Mouse (Mus musculus): ENCODE data around the gene Rtl8b.
"Not testable (repeated sequence)": the region's sequence is repeated elsewhere in the genome, so short reads cannot be mapped to it uniquely, and the experiment has no call there.

DNA sequence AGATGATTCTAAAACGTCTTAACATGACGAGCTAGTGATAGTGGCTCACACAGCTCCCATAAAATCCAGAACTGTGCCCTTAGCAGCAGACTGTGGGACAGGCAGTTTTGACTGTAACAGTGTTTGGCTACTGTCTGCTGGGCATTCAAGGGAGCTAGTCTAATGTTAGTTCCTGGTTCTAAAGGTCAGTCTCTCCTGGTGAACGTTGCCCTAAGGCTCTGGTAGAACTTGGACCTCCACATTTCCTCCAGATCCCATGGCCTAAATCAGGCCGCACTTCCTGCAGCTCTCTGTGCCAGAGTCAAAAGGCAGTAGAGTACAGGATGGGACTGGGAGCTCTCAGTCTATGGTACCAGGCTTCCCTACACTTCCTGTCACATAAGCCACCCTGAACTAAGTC is 14.5 kb upstream of the Rtl8b start:
- TF ChIP-seq CTCF (IDR thresholded peaks at IDR 0.05; ENCODE audit: extremely low read depth, insufficient read depth, insufficient read length, insufficient replicate concordance); POLR2A (IDR thresholded peaks at IDR 0.05; ENCODE audit: low read depth, low read length): not testable (repeated sequence)
